Comparison of ENCODE assay signal across 19 mouse cellular contexts in genomic region chr10:125375526-125375925, GRCm38 (mm10).
"Had no signal": no experiment of that assay in that cellular context is flagged by ENCODE, and none has a peak within 500 bp of the region (broad histone marks: within the 10 kb centered on the region; RNA-seq: fewer than 3 reads in every experiment).

No protein-coding gene starts in this region.

- H3K9me3 ChIP-seq: intestine, embryonic 15.5 days; limb, embryonic 10.5 days; limb, embryonic 13.5 days; neural tube, embryonic 12.5 days; neural tube, embryonic 15.5 days had no signal

- H3K36me3 ChIP-seq: intestine, embryonic 15.5 days; limb, embryonic 10.5 days; limb, embryonic 13.5 days; neural tube, embryonic 12.5 days; neural tube, embryonic 15.5 days had no signal

- H3K27ac ChIP-seq: intestine, embryonic 15.5 days; limb, embryonic 10.5 days; limb, embryonic 13.5 days; liver, embryonic 14.5 days; neural tube, embryonic 12.5 days; neural tube, embryonic 15.5 days had no signal

- DNase-seq: kidney, adult 11 months; kidney, adult 8-10 months; kidney, postnatal 14 days; kidney, postnatal 4 days; liver; liver, postnatal 0 days; lung, embryonic 14.5 days; midbrain, embryonic 14.5 days; retina, postnatal 1 day; right cerebral cortex, postnatal 25 days; thymus, adult 18-20 months; thymus, postnatal 36 days had no signal

- ATAC-seq: intestine, embryonic 15.5 days; liver, postnatal 0 days had no signal

- H3K4me3 ChIP-seq: intestine, embryonic 15.5 days; limb, embryonic 10.5 days; limb, embryonic 13.5 days; neural tube, embryonic 12.5 days; neural tube, embryonic 15.5 days had no signal

- H3K4me2 ChIP-seq: intestine, embryonic 15.5 days; limb, embryonic 13.5 days; lung, embryonic 14.5 days; midbrain, embryonic 11.5 days; neural tube, embryonic 12.5 days; neural tube, embryonic 15.5 days had no signal

- H3K9ac ChIP-seq: intestine, embryonic 15.5 days; limb, embryonic 13.5 days; liver, embryonic 14.5 days; liver, postnatal 0 days; lung, embryonic 14.5 days; neural tube, embryonic 12.5 days; neural tube, embryonic 15.5 days had no signal

- H3K4me1 ChIP-seq: intestine, embryonic 15.5 days; neural tube, embryonic 12.5 days; neural tube, embryonic 15.5 days had no signal

- H3K27me3 ChIP-seq: intestine, embryonic 15.5 days; limb, embryonic 13.5 days; neural tube, embryonic 12.5 days; neural tube, embryonic 15.5 days had no signal
